8 mouse cellular contexts compared by ENCODE assay signal in the genomic region with DNA sequence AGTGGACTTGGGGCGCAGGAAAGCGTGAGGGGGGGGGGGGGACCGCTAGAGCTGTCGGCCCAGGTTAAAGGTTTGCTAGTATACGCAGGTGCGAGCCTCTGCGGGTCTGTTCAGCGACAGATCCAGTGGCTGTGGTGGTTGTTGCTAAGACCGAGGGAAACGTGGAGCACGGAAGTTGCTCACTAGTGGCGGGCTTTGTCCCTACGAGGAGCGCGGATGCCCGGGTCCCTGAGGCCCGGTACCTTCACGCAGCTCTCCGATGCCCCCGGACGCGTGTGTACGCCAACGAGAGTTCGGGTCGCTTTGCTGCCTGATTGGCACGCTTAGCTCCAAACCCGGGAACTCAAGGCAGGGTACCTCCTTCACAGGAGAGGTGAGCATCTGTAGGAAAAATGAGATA. TPM values are rescaled to one million over a fixed set of nuclear protein-coding genes. Genes with fewer than 3 reads are reported as not detected.
DNase-seq lines count a peak whose midpoint lies in the region; ATAC-seq and TF ChIP-seq lines count a peak whose summit lies in the region.

No protein-coding gene starts in this region.

- TF ChIP-seq EP300 in heart, adult 2 months (IDR thresholded peaks at IDR 0.05; ENCODE audit: insufficient read depth, low read depth, low read length) = no peak

- H3K9me3 ChIP-seq in heart, embryonic 16.5 days (replicated peaks; ENCODE audit: control insufficient read depth, low read length) = no peaks in the 10 kb centered on the region
- no peaks in the 10 kb centered on the region for H3K9me3 ChIP-seq in hindbrain, embryonic 11.5 days (ENCODE audit: control insufficient read depth, low read length)

- peaks cover 22% of the 10 kb centered on the region for H3K27me3 ChIP-seq in heart, embryonic 16.5 days (ENCODE audit: control insufficient read depth, insufficient read depth, low read length)
- peaks cover 4% of the 10 kb centered on the region for H3K27me3 ChIP-seq in heart, adult 2 months (ENCODE audit: control insufficient read depth, insufficient read depth, low read length)
- peaks cover 11% of the 10 kb centered on the region for H3K27me3 ChIP-seq in hindbrain, embryonic 11.5 days (ENCODE audit: control insufficient read depth, insufficient read depth, low read length)

- no peaks in the 10 kb centered on the region for H3K36me3 ChIP-seq in heart, embryonic 16.5 days (ENCODE audit: control insufficient read depth, insufficient read depth)
- H3K36me3 ChIP-seq in heart, adult 2 months (ENCODE audit: control insufficient read depth, insufficient read depth, low read length) = no peaks in the 10 kb centered on the region
- no peaks in the 10 kb centered on the region for H3K36me3 ChIP-seq in hindbrain, embryonic 11.5 days (ENCODE audit: control insufficient read depth, insufficient read depth, low read length)

- H3K4me2 ChIP-seq in heart, embryonic 16.5 days (ENCODE audit: low read depth, low read length) = peak overlapping the region; percentile 89
- peak overlapping the region; percentile 96 for H3K4me2 ChIP-seq in hindbrain, embryonic 11.5 days (replicated peaks; ENCODE audit: low read depth, low read length)

- no peak for DNase-seq in heart, adult 2 months
- peak; percentile 53 for DNase-seq in hindbrain, embryonic 11.5 days (ENCODE audit: low spot score)
- DNase-seq in adrenal gland, postnatal 14 days = no peak
- no peak for DNase-seq in kidney, postnatal 25 days

- ATAC-seq in heart, embryonic 16.5 days (replicated peaks; ENCODE audit: extremely low read depth, insufficient read depth, low FRiP score) = peak; percentile 3; the same call in 1 of the 2 replicates
- no peak for ATAC-seq in hindbrain, embryonic 11.5 days (ENCODE audit: low FRiP score)
- ATAC-seq in megakaryocyte-erythroid progenitor cell, adult 5-6 weeks (replicated peaks; ENCODE audit: low FRiP score, low TSS enrichment, poor library complexity, severe bottlenecking) = 0 out of 2 replicates have a peak, but pooled peaks have one; percentile 5
- ATAC-seq in erythroid progenitor cell, adult 5-6 weeks (replicated peaks; ENCODE audit: low FRiP score, poor library complexity, severe bottlenecking) = no peak

- no peak for TF ChIP-seq POLR2A in heart, adult 2 months (IDR thresholded peaks at IDR 0.05; ENCODE audit: insufficient read depth, low read depth, low read length)

- peak overlapping the region; percentile 65 for H3K9ac ChIP-seq in heart, embryonic 16.5 days (ENCODE audit: low read length)
- H3K9ac ChIP-seq in heart, adult 2 months (ENCODE audit: low read depth, low read length) = no peak overlapping the region
- H3K9ac ChIP-seq in hindbrain, embryonic 11.5 days (ENCODE audit: low read depth, low read length) = peak overlapping the region; percentile 45

- no peaks in the 10 kb centered on the region for H3K79me2 ChIP-seq in heart, adult 2 months (replicated peaks; ENCODE audit: control insufficient read depth, insufficient read depth, low read length)

- intact Hi-C loops in heart, adult 2 months (cut with DNase I) = no loop called here

- no peak overlapping the region for H3K27ac ChIP-seq in heart, embryonic 16.5 days (ENCODE audit: low read length)
- no peak overlapping the region for H3K27ac ChIP-seq in heart, adult 2 months
- no peak overlapping the region for H3K27ac ChIP-seq in brown adipose tissue, adult 24 weeks (replicated peaks; ENCODE audit: low read depth, low read length)
- no peak overlapping the region; the same call in 1 of the 2 replicates for H3K27ac ChIP-seq in hindbrain, embryonic 11.5 days (ENCODE audit: low read depth, low read length)

- no peak for TF ChIP-seq CTCF in heart, adult 2 months (IDR thresholded peaks at IDR 0.05)

- peak overlapping the region; percentile 52 for H3K4me3 ChIP-seq in heart, embryonic 16.5 days (ENCODE audit: low read length)
- no peak overlapping the region for H3K4me3 ChIP-seq in heart, adult 2 months
- peak overlapping the region; percentile 67 for H3K4me3 ChIP-seq in brown adipose tissue, adult 24 weeks (ENCODE audit: insufficient read depth, low read depth, low read length)
- H3K4me3 ChIP-seq in hindbrain, embryonic 11.5 days (ENCODE audit: low read depth, low read length) = peak overlapping the region; percentile 52

- WGBS in heart, embryonic 16.5 days = 2% methylated on average over 26 of the region's 28 CpGs
- WGBS in heart, adult 2 months = 5% methylated on average over 27 of the region's 28 CpGs
- 1% methylated on average over 28 of the region's 28 CpGs for WGBS in hindbrain, embryonic 11.5 days

- H3K4me1 ChIP-seq in heart, embryonic 16.5 days (ENCODE audit: control insufficient read depth, insufficient read depth, low read length) = 0 out of 2 replicates have a peak, but pooled peaks cover 4% of the 10 kb centered on the region
- no peaks in the 10 kb centered on the region; the same call in 1 of the 2 replicates for H3K4me1 ChIP-seq in heart, adult 2 months (ENCODE audit: control insufficient read depth, insufficient read depth, low read length)
- H3K4me1 ChIP-seq in brown adipose tissue, adult 24 weeks (ENCODE audit: control insufficient read depth, insufficient read depth, insufficient read length, low read length) = peaks cover 10% of the 10 kb centered on the region
- H3K4me1 ChIP-seq in hindbrain, embryonic 11.5 days (replicated peaks; ENCODE audit: control insufficient read depth, insufficient read depth, low read length) = peaks cover 4% of the 10 kb centered on the region

RNA-seq across cellular contexts. Expression of gene Slco4a1, which starts 0.7 kb away (rescaled TPM):
- 0.84 and 2.1 TPM in 2 replicates for polyA plus RNA-seq in heart, embryonic 16.5 days (2015; fragmentation: Nextera tagmentation; extraction: Ambion mirVana)
- not detected for total RNA-seq in heart, adult 2 months (2021)
- polyA plus RNA-seq in heart, adult 2 months (2012; rRNA removed) = 0.26 and 0.94 TPM in 2 replicates
- polyA plus RNA-seq in brown adipose tissue, adult 24 weeks (2012; ENCODE audit: insufficient read depth, insufficient read length, missing spikeins) = 0.46 and 1.8 TPM in 2 replicates
- 3.3 and 3.9 TPM in 2 replicates for polyA plus RNA-seq in hindbrain, embryonic 11.5 days (2014; fragmentation: Nextera tagmentation; extraction: Ambion mirVana)
- total RNA-seq in megakaryocyte-erythroid progenitor cell, adult 5-6 weeks (2014; fragmentation: Nextera tagmentation) = 2.2 TPM in 1 of 2 replicates, not detected in the other
- total RNA-seq in megakaryocyte-erythroid progenitor cell, adult 5-6 weeks (2017) = 0.80 and 1.5 TPM in 2 replicates
- 5.9 and 8.3 TPM in 2 replicates for total RNA-seq in erythroid progenitor cell, adult 5-6 weeks (2015; ENCODE audit: low replicate concordance)
- total RNA-seq in erythroid progenitor cell, adult 5-6 weeks (2017; ENCODE audit: low replicate concordance) = 1.5 TPM in 1 of 2 replicates, not detected in the other
- 7.0 and 7.1 TPM in 2 replicates for total RNA-seq in adrenal gland, postnatal 14 days (2021)

RNA-seq across cellular contexts. Expression of gene Ntsr1, which starts 43.1 kb away (rescaled TPM):
- polyA plus RNA-seq in heart, embryonic 16.5 days (2015; fragmentation: Nextera tagmentation; extraction: Ambion mirVana) = 1.9 and 2.0 TPM in 2 replicates
- total RNA-seq in heart, adult 2 months (2021) = not detected
- 0.09 TPM in 1 of 2 replicates, not detected in the other for polyA plus RNA-seq in heart, adult 2 months (2012; rRNA removed)
- not detected in 2 replicates for polyA plus RNA-seq in brown adipose tissue, adult 24 weeks (2012; ENCODE audit: insufficient read depth, insufficient read length, missing spikeins)
- 0.15 and 0.31 TPM in 2 replicates for polyA plus RNA-seq in hindbrain, embryonic 11.5 days (2014; fragmentation: Nextera tagmentation; extraction: Ambion mirVana)
- total RNA-seq in megakaryocyte-erythroid progenitor cell, adult 5-6 weeks (2014; fragmentation: Nextera tagmentation) = not detected in 2 replicates
- not detected in 2 replicates for total RNA-seq in megakaryocyte-erythroid progenitor cell, adult 5-6 weeks (2017)
- not detected in 2 replicates for total RNA-seq in erythroid progenitor cell, adult 5-6 weeks (2015; ENCODE audit: low replicate concordance)
- not detected in 2 replicates for total RNA-seq in erythroid progenitor cell, adult 5-6 weeks (2017; ENCODE audit: low replicate concordance)
- total RNA-seq in adrenal gland, postnatal 14 days (2021) = 0.08 TPM in 1 of 2 replicates, not detected in the other

Comparison
In these comparisons a context has a peak if more than half of its experiments do, and no peak if none do; other contexts are left out.
1. ATAC-seq: peak in heart, embryonic 16.5 days (single experiment) and megakaryocyte-erythroid progenitor cell, adult 5-6 weeks (single experiment); none in hindbrain, embryonic 11.5 days (single experiment) and erythroid progenitor cell, adult 5-6 weeks (single experiment).